Mouse (Mus musculus) heart, postnatal 14 days (tissue): ENCODE measurements around the gene Nsun2. TPM values are rescaled to one million over a fixed set of nuclear protein-coding genes. Genes with fewer than 3 reads are reported as not detected.
"Not testable (repeated sequence)": the region's sequence is repeated elsewhere in the genome, so short reads cannot be mapped to it uniquely, and the experiment has no call there.

ENCODE experiments used
- DNase-seq, 2 experiments: peaks; one replicate each; pipeline ENCODE4 v3.0.0; 2021 to 2022
- intact Hi-C: fragments of 180-260 bp; cut with DNase I; formaldehyde crosslinking; loops from one replicate; pipeline ENCODE4 v1.15.1; 2025
- total RNA-seq, 2 experiments: library from RNA; stranded (reverse); gene quantifications; 2 replicates each; pipeline ENCODE4 v1.2.3; 2021

Nsun2 gene
- total RNA-seq, 2 experiments from 2014 or later: 35.8 to 42.0 TPM

DNA sequence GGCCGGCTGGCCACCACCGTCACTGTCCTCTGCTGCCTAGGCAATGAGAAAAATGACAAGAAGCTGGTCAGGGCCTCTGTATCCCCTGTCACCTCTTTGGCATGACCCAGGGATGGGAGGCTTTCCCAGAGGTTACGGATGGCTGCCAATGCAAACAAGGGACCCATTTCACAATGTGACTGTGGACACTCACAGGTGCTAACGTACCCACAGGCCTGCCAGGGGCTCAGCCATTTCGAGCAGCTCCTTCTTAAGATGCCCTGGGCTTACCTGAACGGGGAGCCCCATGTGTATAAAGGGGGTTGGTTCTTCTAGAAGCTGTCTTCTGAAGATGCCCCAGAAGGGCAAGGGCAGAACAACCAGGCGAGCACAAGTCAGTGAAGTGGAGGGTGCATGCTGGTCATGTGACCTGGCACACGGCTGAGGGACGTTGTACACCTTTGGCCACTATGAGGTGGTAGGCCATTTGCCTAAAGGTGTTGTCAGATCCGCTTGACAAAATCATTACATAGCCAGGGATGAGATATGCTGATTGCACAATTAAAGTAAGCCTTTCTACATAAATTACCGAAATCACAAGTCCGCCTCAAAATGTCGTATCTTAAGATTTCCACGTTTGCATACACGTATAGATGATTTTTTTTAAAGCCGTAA, 43.8 kb downstream of the Nsun2 start:
- no peak for DNase-seq
- intact Hi-C loops: no loop called here

DNA sequence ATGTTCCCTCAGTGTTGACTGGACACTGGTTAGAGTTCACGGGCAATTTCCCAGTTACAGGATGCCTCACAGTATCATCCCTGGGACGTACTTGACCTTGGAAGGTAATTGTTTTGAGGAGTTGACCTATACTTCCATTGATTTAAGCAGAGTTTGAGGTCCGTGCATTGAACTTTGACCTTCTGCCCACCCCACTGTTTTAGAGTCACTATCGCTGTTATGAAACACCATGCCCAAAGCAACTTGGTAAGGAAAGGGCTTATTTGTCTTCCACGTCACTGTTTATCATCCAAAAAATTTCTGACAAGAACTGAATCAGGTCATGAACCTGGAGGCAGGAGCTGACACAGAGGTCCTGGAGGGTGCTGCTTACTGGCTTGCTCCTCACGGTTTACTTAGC, 48.9 kb downstream of the Nsun2 start:
- no peak for DNase-seq
- intact Hi-C loops: no loop called here

DNA sequence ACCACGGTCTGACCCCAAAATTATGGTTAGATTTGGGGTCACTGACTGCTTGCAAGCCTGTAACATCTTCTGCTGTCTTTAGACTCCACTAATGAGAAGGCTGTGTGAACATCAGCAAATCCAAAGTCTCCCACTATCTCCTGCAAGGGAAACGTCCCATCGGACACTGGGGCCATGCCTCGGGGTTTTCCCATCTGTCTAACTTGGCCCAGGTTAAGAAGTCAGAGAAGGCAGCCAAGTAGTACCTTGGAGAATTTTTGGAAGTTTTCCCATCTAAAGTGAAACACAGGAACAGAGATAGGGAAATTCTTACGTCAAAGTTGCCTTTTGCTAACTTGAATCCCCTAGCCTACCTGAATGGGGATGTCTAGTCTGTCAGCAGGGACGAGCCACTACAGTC, 50.0 kb downstream of the Nsun2 start:
- DNase-seq: no peak
- intact Hi-C loops: no loop called here

DNA sequence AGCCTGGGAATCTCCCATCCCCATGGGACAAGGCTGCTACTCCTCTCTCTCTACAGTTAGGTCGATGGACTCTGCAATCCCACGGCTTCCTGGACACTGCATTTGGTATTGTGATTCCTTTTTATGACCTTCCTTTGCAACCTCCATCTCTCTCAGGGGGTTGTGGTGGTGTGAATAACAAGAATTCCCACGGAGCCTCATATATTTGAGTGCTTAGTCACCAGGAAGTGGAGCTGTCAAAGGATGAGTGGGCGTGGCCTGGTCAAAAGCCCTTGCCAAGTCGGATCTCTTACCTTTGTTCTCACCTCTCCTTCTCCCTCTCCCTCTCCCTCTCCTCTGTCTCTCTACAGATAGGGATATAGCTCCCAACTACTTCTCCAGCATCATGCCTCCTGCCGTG, 52.3 kb downstream of the Nsun2 start:
- intact Hi-C loops: no loop called here
- DNase-seq: no peak

DNA sequence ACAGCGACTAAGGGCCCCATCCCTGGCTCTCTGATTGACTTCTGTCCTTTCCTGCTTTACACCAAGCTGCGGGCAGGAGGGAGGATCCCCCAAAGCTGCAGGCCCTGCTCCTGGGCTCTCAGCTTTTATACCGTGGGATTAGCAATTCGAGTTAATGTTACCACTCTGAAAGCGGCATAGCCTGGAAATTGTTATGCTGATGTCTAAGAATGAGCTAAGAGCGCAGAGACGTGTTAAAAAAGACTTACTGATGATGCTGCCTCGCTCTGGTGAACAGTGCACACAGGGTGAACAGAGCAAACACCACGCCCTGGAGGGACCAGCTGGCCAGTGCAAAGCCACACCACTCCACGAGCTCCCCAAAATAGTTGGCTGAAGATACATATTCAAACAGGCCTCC, 52.8 kb downstream of the Nsun2 start:
- intact Hi-C loops: no loop called here
- no peak for DNase-seq

DNA sequence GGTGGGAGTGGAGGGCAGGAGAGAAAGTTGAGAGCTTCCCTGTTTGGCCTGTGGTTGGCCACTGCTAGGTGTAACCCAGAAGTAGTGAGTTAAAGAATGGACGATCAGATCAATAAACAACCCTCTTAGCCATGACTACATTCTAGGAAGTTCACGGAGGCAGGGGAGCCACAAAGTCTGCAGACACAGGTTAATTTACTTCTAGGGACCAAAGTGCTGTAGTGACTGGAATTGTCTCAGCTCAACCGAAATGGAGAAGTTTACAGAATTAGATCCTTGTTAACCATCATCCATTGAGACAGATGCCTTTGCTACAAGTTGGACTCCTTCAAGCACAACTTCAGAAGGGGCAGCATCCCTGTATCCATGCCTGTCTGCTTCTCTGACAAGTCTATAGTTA, 54.3 kb downstream of the Nsun2 start:
- intact Hi-C loops: no loop called here
- DNase-seq: no peak

DNA sequence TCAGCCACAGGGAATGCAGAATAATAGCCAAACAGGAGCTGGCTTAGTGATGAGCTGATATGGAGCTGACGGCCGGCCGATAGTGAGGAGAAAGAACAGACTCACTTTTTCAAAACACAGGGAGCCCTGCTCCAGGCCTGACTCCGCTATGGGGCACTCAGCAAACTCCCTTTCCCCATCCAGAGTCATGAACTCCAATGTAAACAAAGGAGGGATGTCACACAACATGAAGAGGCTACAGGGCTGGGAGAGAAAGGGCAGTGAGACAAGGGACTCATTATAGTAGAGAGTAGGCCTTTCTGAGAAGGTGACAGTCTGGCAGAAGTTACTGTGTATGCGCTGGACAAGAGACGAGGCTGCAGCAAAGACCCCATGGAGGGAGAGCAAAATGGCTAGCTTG, 54.7 kb downstream of the Nsun2 start:
- intact Hi-C loops: no loop called here
- DNase-seq: no peak

DNA sequence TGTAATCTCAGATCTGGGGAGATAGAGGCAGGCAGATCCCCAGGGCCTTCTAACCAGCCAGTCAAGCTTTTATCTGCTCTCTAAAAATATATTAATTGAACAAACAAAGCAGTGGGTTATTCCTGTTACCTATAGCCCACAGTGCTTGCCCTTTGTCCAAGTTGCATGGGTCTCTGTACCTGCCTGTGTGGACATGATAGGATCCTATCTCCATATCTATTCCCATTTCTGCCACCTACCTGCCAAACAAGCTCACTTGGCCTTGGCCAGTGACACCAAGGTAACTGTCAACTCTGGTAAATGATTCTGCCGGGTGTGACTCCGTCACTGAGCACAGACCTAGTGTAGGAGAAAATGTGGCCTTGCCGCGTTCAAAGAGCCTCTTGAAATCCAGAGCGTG, 57.8 kb downstream of the Nsun2 start:
- DNase-seq: no peak
- intact Hi-C loops: no loop called here

DNA sequence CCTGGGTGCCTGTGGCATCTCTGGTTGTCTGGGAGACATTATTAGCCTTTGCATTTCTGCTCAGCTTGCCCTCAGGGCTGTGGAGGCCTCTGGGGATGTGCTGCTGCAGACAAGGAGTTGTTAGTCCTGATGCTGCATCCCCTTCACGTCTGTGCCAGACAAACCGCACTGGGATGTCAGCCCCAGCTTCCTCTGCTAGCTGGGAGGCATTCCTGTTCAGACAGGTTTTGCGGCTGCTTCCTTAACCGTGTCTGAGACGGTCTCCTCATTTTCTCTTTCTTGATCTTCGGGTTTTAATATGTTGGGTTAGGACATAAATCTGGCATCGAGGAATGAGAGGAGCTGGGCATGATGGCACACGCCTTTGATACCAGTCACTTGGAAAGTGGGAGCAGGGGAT, 58.7 kb downstream of the Nsun2 start:
- intact Hi-C loops: no loop called here
- no peak for DNase-seq

DNA sequence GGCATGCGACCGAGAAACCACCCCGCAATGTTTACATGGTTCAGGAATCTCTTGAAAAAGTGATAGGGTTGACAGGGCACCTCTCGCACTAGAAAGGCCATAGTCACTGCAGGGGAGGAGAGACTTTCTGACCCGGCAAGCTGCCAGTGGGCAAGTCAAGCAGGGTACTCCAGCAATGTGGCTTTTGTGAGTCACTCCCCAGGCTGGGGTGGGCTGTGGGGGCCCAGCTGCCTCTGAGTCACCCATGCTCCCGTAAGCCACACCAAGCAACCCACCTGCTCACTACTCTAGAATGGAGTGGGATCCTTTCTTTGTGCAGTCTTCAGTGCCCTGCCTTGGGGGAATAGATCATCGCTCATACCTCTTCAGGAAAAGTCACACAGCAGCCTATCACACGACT, 59.9 kb downstream of the Nsun2 start:
- intact Hi-C loops: no loop called here
- no peak for DNase-seq

DNA sequence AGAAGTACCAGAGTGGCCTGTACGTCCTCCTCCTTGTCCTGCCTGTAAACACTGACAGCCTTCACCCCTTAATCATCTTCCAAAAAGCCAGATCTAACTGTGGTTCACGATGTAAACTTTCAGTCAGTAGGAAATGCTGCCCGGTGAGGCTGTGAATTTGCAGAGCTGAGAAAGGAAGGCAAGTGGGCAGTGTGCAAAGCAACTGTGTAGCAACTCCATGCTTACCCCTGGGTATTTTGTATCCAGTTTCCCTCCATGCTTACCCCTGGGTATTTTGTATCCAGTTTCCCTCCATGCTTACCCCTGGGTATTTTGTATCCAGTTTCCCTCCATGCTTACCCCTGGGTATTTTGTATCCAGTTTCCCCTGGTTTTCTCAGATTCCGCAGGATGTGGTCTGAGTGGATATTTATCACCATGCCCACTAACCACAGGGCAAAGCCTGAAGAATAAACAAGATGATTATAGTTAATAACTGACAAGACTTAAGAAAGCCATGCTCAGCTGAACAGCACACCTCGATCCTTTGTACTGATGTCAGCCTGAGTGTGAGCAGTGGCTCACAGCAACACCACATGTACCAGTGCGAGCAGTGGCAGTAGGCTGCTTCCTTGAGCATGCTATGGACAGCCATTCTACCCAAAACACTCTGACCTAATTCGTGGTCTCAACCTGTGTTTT, 61.2 kb downstream of the Nsun2 start:
- intact Hi-C loops: no loop called here
- no peak for DNase-seq

DNA sequence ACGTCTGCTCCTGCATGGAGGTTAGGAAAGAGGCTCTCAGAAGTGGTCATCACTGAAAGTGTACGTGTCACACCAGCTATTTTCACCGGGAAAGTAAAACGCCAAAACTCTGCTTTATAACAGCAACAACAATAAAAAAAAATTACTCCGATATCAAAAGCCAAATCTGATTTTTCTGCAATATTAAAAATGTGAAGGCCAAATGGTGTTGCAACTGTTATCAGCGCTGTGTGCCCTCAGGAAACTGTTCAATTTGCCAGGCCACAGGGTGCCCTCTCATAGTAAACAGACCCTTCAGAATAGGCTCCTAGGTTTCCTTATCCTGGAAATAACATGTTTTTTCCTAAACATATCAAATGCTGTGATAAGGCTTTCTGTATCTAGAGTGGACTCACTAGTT, 62.4 kb downstream of the Nsun2 start:
- intact Hi-C loops: no loop called here
- DNase-seq: no peak

DNA sequence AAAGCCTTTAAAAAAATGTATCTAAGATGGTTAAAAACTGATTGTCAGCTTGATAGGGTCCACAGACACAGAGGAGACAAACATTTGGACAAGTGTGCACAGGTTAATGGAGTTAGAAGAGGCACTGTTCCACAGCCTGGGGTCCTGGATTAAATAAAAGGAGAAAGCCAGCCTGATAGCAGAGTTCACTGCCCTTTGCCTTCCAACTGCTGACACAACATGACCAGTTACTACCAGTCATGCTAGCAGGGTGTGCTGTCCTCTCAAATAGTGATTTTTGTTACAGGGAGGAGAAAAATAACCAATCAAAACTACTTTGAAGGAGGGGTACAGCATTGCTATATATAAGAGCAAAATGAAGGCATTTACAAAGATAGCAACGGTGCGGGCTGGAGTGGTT, 63.0 kb downstream of the Nsun2 start:
- intact Hi-C loops: no loop called here

DNA sequence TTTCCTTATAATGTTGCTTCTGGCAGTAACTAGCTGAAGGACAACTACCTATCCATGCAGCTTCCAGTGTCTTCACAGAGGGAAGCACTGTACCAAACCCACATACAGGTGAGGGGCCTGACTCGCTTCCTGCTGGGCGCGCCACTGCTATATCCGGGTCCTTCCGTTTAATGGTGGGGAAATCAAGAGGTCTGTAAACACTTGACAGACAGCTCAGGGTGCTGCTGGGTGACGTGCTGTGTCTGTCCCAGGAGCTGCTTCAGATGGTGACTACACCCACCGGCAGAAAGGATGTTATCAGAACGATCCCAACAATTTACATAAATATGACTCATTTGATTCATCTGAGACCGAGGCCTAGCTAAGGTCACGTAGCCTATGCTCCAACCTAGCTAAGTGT, 65.3 kb downstream of the Nsun2 start:
- DNase-seq: no peak
- intact Hi-C loops: no loop called here

More for the DNA sequence above, 63.0 kb downstream of the Nsun2 start:
- DNase-seq: no peak

DNA sequence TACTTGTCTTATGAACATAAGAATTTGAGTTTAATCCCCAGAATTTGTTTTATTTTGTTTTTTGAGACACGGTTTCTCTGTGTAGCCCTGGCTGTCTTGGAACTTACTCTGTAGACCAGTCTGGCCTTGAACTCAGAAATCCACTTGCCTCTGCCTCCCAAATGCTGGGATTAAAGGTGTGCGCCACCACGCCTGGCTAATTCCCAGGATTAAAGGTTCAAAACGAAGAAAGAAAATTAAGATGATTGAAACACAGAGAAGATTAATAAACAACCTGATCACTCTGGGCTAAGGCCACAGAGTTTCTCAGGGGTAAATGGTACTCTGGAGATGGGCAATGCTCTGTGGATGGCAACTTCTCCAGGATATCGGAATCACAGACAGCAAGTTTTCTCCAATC, 67.3 kb downstream of the Nsun2 start:
- intact Hi-C loops: not testable (repeated sequence)

DNA sequence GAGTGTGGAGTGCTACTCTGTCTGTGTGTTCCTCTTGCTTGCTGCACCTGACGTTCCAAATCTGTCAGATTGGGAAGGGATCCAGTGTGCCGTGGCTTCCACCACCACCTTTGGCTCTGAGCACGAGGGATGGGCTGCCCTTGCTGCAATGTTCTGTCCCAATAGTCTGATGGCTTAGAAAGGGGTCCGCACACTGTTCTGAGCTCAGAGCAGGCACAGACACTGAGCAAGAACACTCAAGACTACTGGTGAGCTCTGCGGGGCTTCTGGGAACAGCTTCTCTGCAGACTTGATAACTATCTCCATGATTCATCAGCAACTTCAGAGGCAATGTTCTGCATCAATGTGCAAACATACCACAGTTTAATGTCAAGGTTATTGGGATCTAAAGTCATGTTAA, 67.8 kb downstream of the Nsun2 start:
- no peak for DNase-seq
- intact Hi-C loops: no loop called here

More for the DNA sequence above, 67.3 kb downstream of the Nsun2 start:
- not testable (repeated sequence) for DNase-seq

DNA sequence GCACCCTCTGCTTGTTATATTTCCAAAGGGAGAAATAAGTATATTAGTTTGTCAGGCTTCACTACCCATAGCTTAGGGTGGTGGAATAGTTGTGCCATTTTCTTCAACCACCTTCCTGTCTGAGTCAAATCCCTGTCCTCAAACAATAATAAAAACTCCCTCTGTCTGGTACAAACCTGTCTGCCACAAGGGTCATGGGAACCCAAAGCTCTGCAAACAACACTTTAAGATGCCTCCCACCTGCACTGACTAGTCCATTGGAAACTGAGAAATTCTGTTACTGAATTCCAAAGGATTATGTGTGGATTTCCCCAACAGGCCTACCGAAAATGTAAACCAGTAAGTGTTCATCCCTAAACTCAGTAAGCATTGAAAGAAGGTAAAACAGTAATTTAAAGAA, 71.1 kb downstream of the Nsun2 start:
- no peak for DNase-seq
- intact Hi-C loops: no loop called here

DNA sequence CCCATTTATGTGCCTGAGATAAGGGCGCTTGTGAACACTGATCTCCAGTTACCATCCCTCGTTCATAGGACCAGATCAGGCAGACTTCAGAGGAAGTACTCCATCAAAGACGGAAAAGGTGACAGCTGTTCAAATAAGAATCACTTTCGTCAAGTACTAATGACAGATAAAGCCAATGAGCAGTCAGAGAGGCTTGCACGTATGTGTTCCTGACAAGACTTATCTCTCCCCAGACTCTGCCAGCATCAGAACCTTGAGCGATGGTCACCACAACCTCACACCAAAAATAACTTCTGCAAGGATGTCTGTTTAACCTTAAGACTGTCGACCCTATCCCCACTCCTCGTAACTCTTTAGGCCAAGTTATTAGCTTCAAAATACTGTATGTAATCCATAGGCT, 75.2 kb downstream of the Nsun2 start:
- intact Hi-C loops: no loop called here
- DNase-seq: no peak

DNA sequence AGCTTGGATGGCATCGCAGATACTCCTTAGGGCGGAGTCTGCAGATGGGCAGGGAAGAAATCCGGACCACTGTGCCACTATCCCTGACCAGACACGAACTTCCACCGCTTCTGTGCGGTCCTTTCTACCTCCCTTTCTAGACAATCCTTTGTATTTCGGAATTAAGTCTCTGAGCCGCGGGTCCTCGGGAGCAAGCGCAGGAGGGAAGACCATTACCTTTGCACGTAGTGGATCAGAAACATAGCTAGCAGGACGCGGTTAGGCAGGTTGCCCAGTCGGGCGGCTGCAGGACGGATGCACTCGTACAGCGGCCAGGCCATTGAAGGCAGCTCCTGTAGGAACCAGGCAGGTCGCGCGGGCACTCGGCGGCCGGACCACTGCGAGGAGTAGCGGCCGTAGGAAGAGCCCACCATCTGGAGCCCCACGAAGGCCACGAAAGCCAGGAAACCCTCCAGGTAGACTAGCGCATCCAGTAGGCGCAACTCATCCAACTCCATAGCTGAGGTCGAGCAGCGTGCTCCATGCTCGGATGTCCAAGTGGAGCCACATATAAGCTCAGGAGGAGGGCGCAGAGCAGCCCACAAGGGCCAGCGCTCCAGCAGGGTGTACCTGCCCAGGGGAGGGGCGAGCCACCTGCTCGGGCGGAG, 77.3 kb downstream of the Nsun2 start:
- intact Hi-C loops: loop anchor here (5.0 kb wide), 3 partner anchors 54 to 104 kb away; partner anchors contain the start of genes Nsun2 and Tent4a
- peak; percentile 46 to 47 for DNase-seq

DNA sequence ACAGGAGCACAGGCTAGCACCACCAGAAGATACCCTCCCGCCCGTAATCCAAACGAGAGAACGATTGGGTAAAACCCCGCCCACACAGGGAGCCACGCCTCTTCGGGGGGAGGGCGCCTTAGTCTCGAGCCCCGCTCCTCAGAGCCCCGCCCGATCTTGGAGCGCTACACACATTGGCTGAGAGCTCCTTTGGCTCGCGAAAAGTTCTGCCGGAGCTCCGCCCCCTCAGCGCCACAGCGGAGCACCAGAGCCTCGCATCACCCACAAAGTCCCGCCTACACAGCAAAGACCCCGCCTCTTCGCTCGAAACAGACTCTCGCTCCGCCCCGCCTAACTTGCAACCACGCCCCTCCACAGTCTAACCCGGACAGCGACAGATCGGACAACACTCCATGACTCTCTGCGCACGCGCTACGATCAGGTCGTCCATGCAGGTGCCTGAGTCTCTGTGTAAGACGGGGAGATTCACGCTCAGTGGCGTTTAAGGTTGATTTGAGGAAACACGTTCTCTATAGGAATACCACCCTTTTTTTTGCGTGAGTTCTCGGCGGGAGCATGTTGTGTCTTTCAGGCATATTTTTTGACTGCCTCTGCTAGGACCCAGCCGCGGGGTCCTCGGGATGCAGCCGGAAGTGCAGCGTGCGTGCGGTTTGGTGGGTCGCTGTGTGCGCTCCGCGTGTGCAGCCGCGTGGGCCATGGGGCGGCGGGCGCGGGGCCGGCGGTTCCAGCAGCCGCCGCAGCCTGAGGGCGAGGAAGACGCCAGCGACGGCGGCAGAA, 78.0 kb downstream of the Nsun2 start, which contains the start of gene Srd5a1:
TSS of gene Srd5a1 (minus strand) at position 45 of the 777 bp plus-strand sequence.
- peak; percentile 98 for DNase-seq
- intact Hi-C loops: loop anchor here (5.0 kb wide), 3 partner anchors 54 to 104 kb away; partner anchors contain the start of genes Nsun2 and Tent4a

DNA sequence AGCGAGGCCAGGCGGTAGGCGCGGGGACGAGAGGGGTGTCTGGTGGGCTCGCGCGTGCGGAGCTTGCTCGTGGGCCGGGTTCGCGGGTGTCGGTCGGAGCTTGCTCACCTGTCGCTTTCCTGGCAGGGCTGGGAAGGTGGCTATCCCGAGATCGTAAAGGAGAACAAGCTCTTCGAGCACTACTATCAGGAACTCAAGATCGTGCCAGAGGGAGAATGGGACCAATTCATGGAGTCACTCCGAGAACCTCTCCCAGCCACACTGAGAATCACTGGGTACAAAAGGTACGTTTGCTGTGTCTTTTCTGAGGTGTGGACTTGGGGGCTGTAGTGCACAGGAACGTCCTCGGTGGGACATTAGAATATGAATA, 78.6 kb downstream of the Nsun2 start:
- intact Hi-C loops: loop anchor here (5.0 kb wide), 3 partner anchors 55 to 105 kb away; partner anchors contain the start of genes Nsun2 and Tent4a

More for the DNA sequence above, 78.6 kb downstream of the Nsun2 start:
- no peak for DNase-seq
